ENCODE assay signal across 10 mouse cellular contexts in genomic region chr11:57646940-57647339, GRCm38 (mm10). TPM values are rescaled to one million over a fixed set of nuclear protein-coding genes. Genes with fewer than 3 reads are reported as not detected.
DNase-seq lines count a peak whose midpoint lies in the region; ATAC-seq and TF ChIP-seq lines count a peak whose summit lies in the region.
"Had no signal": no experiment of that assay in that cellular context is flagged by ENCODE, and none has a peak within 500 bp of the region (broad histone marks: within the 10 kb centered on the region; RNA-seq: fewer than 3 reads in every experiment).

No protein-coding gene starts in this region.

- H3K4me3 ChIP-seq in kidney, embryonic 14.5 days (ENCODE audit: low read length) = no peak overlapping the region; the same call in 1 of the 2 replicates
- H3K4me3 ChIP-seq in embryonic facial prominence, embryonic 11.5 days (ENCODE audit: low read depth, low read length) = no peak overlapping the region
- H3K4me3 ChIP-seq in hindbrain, embryonic 16.5 days (ENCODE audit: low read length) = no peak overlapping the region
- H3K4me3 ChIP-seq in midbrain, embryonic 16.5 days (ENCODE audit: low read depth, low read length) = peak overlapping the region; percentile 66; the same call in 1 of the 2 replicates
- H3K4me3 ChIP-seq in layer of hippocampus, adult 2 months = no peak overlapping the region; the same call in 1 of the 2 replicates

- no peak for TF ChIP-seq CTCF in layer of hippocampus, adult 2 months (conservative IDR thresholded peaks at IDR 0.05)

- no peak overlapping the region; the same call in 1 of the 2 replicates for H3K9ac ChIP-seq in kidney, embryonic 14.5 days (ENCODE audit: low read depth, low read length)
- no peak overlapping the region for H3K9ac ChIP-seq in embryonic facial prominence, embryonic 11.5 days (replicated peaks; ENCODE audit: low read length)
- H3K9ac ChIP-seq in hindbrain, embryonic 16.5 days (ENCODE audit: low read depth, low read length) = no peak overlapping the region
- H3K9ac ChIP-seq in midbrain, embryonic 16.5 days (ENCODE audit: low read depth, low read length) = no peak overlapping the region

- H3K27ac ChIP-seq in kidney, embryonic 14.5 days (ENCODE audit: low read depth, low read length) = no peak overlapping the region
- H3K27ac ChIP-seq in embryonic facial prominence, embryonic 11.5 days (replicated peaks; ENCODE audit: low read depth, low read length) = no peak overlapping the region
- H3K27ac ChIP-seq in hindbrain, embryonic 16.5 days (ENCODE audit: low read depth, low read length) = no peak overlapping the region
- H3K27ac ChIP-seq in midbrain, embryonic 16.5 days (ENCODE audit: low read length) = no peak overlapping the region
- H3K27ac ChIP-seq in layer of hippocampus, adult 2 months = no peak overlapping the region

- no peak for ATAC-seq in kidney, embryonic 14.5 days (ENCODE audit: low FRiP score, low TSS enrichment)
- ATAC-seq in embryonic facial prominence, embryonic 11.5 days (replicated peaks; ENCODE audit: insufficient number of reproducible peaks, low FRiP score, low TSS enrichment, low read depth) = no peak
- ATAC-seq in hindbrain, embryonic 16.5 days = no peak
- no peak for ATAC-seq in midbrain, embryonic 16.5 days

- 48% methylated on average over 8 of the region's 8 CpGs for WGBS in kidney, embryonic 14.5 days
- whole genome bisulfite sequencing in embryonic facial prominence, embryonic 11.5 days = 82% methylated on average over 8 of the region's 8 CpGs
- 74% methylated on average over 8 of the region's 8 CpGs for whole genome bisulfite sequencing in hindbrain, embryonic 16.5 days
- WGBS in midbrain, embryonic 16.5 days = 77% methylated on average over 8 of the region's 8 CpGs

- no peaks in the 10 kb centered on the region for H3K9me3 ChIP-seq in kidney, embryonic 14.5 days (ENCODE audit: control insufficient read depth, low read length)
- H3K9me3 ChIP-seq in embryonic facial prominence, embryonic 11.5 days (replicated peaks; ENCODE audit: control insufficient read depth, low read length) = no peaks in the 10 kb centered on the region
- H3K9me3 ChIP-seq in hindbrain, embryonic 16.5 days (ENCODE audit: control insufficient read depth, low read length) = no peaks in the 10 kb centered on the region
- H3K9me3 ChIP-seq in midbrain, embryonic 16.5 days (replicated peaks; ENCODE audit: control insufficient read depth, low read length, poor library complexity, severe bottlenecking) = no peaks in the 10 kb centered on the region

- no peaks in the 10 kb centered on the region for H3K36me3 ChIP-seq in kidney, embryonic 14.5 days (ENCODE audit: control insufficient read depth, insufficient read depth, low read length)
- no peaks in the 10 kb centered on the region for H3K36me3 ChIP-seq in embryonic facial prominence, embryonic 11.5 days (replicated peaks; ENCODE audit: control insufficient read depth, insufficient read depth, low read depth, low read length)
- H3K36me3 ChIP-seq in hindbrain, embryonic 16.5 days (ENCODE audit: control insufficient read depth, insufficient read depth, low read length) = no peaks in the 10 kb centered on the region
- no peaks in the 10 kb centered on the region for H3K36me3 ChIP-seq in midbrain, embryonic 16.5 days (ENCODE audit: control insufficient read depth, insufficient read depth, low read length)

- no peak for DNase-seq in kidney, postnatal 4 days
- DNase-seq in embryonic facial prominence, embryonic 11.5 days (ENCODE audit: low spot score) = no peak
- DNase-seq in layer of hippocampus, adult 2 months (ENCODE audit: low spot score in 2 of 2) = no peak
- DNase-seq in cerebellum, adult 18-20 months = no peak
- no peak for DNase-seq in urinary bladder, postnatal 10 days (ENCODE audit: low spot score)
- DNase-seq: cerebellum, postnatal 14 days; kidney, postnatal 36 days had no signal

- peaks cover 11% of the 10 kb centered on the region; the same call in 1 of the 2 replicates for H3K4me1 ChIP-seq in kidney, embryonic 14.5 days (ENCODE audit: control insufficient read depth, insufficient read depth, low read length)
- no peaks in the 10 kb centered on the region; the same call in none of the 2 replicates for H3K4me1 ChIP-seq in embryonic facial prominence, embryonic 11.5 days (ENCODE audit: control insufficient read depth, insufficient read depth, low read length)
- peaks cover 27% of the 10 kb centered on the region for H3K4me1 ChIP-seq in hindbrain, embryonic 16.5 days (ENCODE audit: control insufficient read depth, insufficient read depth, low read depth, low read length)
- peaks cover 31% of the 10 kb centered on the region for H3K4me1 ChIP-seq in midbrain, embryonic 16.5 days (ENCODE audit: control insufficient read depth, insufficient read depth, low read length)

- H3K4me2 ChIP-seq in kidney, embryonic 14.5 days (replicated peaks; ENCODE audit: low read depth, low read length) = peak overlapping the region; percentile 10; the same call in 1 of the 2 replicates
- 0 out of 2 replicates have a peak overlapping the region, but pooled peaks have one; percentile 2 for H3K4me2 ChIP-seq in embryonic facial prominence, embryonic 11.5 days (ENCODE audit: low read depth, low read length)
- H3K4me2 ChIP-seq in hindbrain, embryonic 16.5 days (ENCODE audit: low read length) = peak overlapping the region; percentile 97
- peak overlapping the region; percentile 96 for H3K4me2 ChIP-seq in midbrain, embryonic 16.5 days (ENCODE audit: low read length)

- H3K27me3 ChIP-seq in kidney, embryonic 14.5 days (ENCODE audit: control insufficient read depth, insufficient read depth, low read length) = no peaks in the 10 kb centered on the region
- no peaks in the 10 kb centered on the region for H3K27me3 ChIP-seq in embryonic facial prominence, embryonic 11.5 days (ENCODE audit: control insufficient read depth, insufficient read depth, low read length)
- H3K27me3 ChIP-seq in hindbrain, embryonic 16.5 days (replicated peaks; ENCODE audit: control insufficient read depth, insufficient read depth, low read length) = no peaks in the 10 kb centered on the region
- H3K27me3 ChIP-seq in midbrain, embryonic 16.5 days (ENCODE audit: control insufficient read depth, insufficient read depth, low read depth, low read length) = no peaks in the 10 kb centered on the region

RNA-seq across cellular contexts. Expression of gene Galnt10, which starts 1.7 kb away (rescaled TPM):
- polyA plus RNA-seq in kidney, embryonic 14.5 days (2014; fragmentation: Nextera tagmentation; extraction: Ambion mirVana) = 7.3 and 13.0 TPM in 2 replicates
- 12.0 and 12.4 TPM in 2 replicates for polyA plus RNA-seq in embryonic facial prominence, embryonic 11.5 days (2014; fragmentation: Nextera tagmentation; extraction: Ambion mirVana)
- 12.3 and 13.1 TPM in 2 replicates for polyA plus RNA-seq in hindbrain, embryonic 16.5 days (2015; fragmentation: Nextera tagmentation; extraction: Ambion mirVana)
- polyA plus RNA-seq in midbrain, embryonic 16.5 days (2015; fragmentation: Nextera tagmentation; extraction: Ambion mirVana) = 14.7 and 14.8 TPM in 2 replicates
- 1 to 10 TPM; 6.3 TPM for total RNA-seq in layer of hippocampus, adult 2 months (2021)

Comparison
In these comparisons a context has a peak if more than half of its experiments do, and no peak if none do; other contexts are left out.
1. H3K4me2 ChIP-seq: peak in every context shown above with its lines; median percentile 97 in hindbrain, embryonic 16.5 days; 96 in midbrain, embryonic 16.5 days; 10 in kidney, embryonic 14.5 days; 2 in embryonic facial prominence, embryonic 11.5 days.